Mouse (Mus musculus) thymus, postnatal 0 days (tissue): ENCODE measurements around the gene Acta2. TPM values are rescaled to one million over a fixed set of nuclear protein-coding genes. Genes with fewer than 3 reads are reported as not detected.

ENCODE experiments used
- DNase-seq: peaks from one replicate; pipeline ENCODE4 v3.0.0-alpha.2; 2015; ENCODE audit warnings: low spot score
- polyA plus RNA-seq: library from polyadenylated mRNA; unstranded; fragments of >200 nt; fragmentation: Nextera tagmentation; extraction: Ambion mirVana; gene quantifications from 2 replicates; pipeline ENCODE4 v1.2.1, GENCODE M21; 2015

Gene Acta2
- polyA plus RNA-seq, 1 experiment from 2014 or later, result 19.2 TPM

DNA sequence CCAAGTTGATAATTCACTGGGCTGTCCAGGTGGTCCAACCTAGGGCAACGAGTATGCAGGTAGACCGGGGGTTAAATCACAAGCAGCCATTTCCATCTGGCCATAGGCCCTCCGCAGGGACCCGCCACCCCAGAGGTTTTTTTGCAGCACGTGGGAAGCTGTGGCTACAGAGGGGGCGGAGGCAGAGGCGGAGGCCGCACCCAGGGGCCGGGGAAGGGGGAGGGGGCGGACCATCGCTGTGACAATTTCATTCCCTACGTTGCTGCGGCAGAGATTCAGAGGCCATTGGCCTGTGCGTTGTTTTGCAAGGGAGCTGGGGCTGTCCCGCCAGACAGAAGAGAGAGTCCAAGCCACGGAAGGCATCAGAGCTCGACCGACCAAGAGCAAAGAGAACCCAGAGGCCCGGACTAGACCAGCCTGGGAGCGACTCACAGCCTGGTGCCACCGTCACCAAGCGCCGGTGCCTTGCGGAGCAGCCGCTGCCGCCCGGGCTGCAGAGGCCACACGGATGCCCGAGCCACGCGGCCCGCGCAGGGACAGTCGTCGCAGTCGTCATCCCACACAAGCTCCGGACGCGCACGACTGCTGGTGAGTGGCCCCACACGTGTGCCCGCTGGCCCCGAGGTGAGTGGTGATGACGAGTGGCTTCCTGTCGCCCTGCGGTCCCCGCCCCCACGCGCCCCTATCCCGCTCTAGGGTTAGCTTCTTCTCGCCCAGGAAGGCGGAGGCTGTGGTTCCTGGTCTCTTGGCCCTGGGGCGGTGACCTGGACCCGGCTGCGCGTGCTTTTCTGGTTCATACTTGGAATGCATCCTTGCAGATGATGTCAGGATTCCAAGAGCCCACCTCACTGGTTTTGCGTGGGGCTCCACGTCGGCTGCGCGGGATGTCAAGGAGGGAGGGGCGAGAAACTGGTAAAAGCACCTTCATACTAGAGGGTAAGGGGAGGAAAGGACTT is 63.1 kb downstream of the Acta2 start, which contains the start of gene Stambpl1:
Gene Stambpl1 (plus strand): TSS at position 222 of the 956 bp plus-strand sequence.
- peak; percentile 88 for DNase-seq

GRCm38 (mm10) chr19:34191645-34192007 is 63.8 kb downstream of the Acta2 start:
- DNase-seq, result no peak

Other genes starting within 250 kb of the Acta2 start
- gene Lipk, start 247.3 kb downstream of the Acta2 start, polyA plus RNA-seq, result 0.05 and 0.14 TPM in 2 replicates
- not detected in 2 replicates for gene Lipn, start 188.2 kb downstream of the Acta2 start, polyA plus RNA-seq
- 0.81 and 0.87 TPM in 2 replicates for gene Lipm, start 154.7 kb downstream of the Acta2 start, polyA plus RNA-seq
- 4.0 and 4.7 TPM in 2 replicates for gene Ankrd22, start 89.5 kb downstream of the Acta2 start, polyA plus RNA-seq
- gene Stambpl1, start 63.4 kb downstream of the Acta2 start, polyA plus RNA-seq, result 48.2 and 54.7 TPM in 2 replicates
- 91.5 and 112 TPM in 2 replicates for gene Fas, start 35.1 kb upstream of the Acta2 start, polyA plus RNA-seq
- 1.3 and 2.0 TPM in 2 replicates for gene Ch25h, start 219.6 kb upstream of the Acta2 start, polyA plus RNA-seq